ENCODE assay signal across 8 mouse cellular contexts in the genomic region with DNA sequence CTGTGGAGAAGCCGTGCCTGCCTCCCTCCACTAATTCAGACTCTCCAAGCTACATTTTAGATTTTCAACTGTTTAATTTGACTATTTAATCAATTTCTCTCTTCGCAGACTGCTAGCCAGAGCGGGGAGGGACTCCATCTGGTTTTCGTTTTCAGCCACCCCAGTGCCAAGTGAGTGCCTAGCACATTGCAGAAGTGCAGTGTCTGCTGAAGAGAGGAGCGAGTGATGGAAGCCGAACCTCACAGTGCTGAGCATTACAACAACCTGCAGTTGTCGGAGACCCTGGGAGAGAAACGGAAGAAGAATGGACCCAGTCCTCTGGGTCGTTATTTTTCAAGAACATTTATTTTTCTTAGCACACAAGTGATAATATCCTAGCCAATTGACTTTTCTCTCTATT. TPM values are rescaled to one million over a fixed set of nuclear protein-coding genes. Genes with fewer than 3 reads are reported as not detected.
DNase-seq lines count a peak whose midpoint lies in the region; ATAC-seq lines count a peak whose summit lies in the region.

No protein-coding gene starts in this region.

- H3K36me3 ChIP-seq in liver, embryonic 11.5 days (ENCODE audit: control insufficient read depth, insufficient read depth, low read length), result no peaks in the 10 kb centered on the region
- H3K36me3 ChIP-seq in heart, embryonic 13.5 days, result no peaks in the 10 kb centered on the region
- no peaks in the 10 kb centered on the region for H3K36me3 ChIP-seq in midbrain, embryonic 15.5 days (replicated peaks)
- H3K36me3 ChIP-seq in liver, embryonic 12.5 days, result no peaks in the 10 kb centered on the region

- no peaks in the 10 kb centered on the region for H3K4me1 ChIP-seq in liver, embryonic 11.5 days (replicated peaks; ENCODE audit: control insufficient read depth, insufficient read depth, low read length)
- peaks cover 32% of the 10 kb centered on the region for H3K4me1 ChIP-seq in heart, embryonic 13.5 days
- H3K4me1 ChIP-seq in midbrain, embryonic 15.5 days, result no peaks in the 10 kb centered on the region
- H3K4me1 ChIP-seq in liver, embryonic 12.5 days, result no peaks in the 10 kb centered on the region

- no peak overlapping the region for H3K9ac ChIP-seq in liver, embryonic 11.5 days (ENCODE audit: low read depth, low read length)
- H3K9ac ChIP-seq in heart, embryonic 13.5 days, result peak overlapping the region; percentile 44; the same call in 1 of the 2 replicates
- H3K9ac ChIP-seq in midbrain, embryonic 15.5 days, result no peak overlapping the region
- no peak overlapping the region for H3K9ac ChIP-seq in liver, embryonic 12.5 days

- H3K4me3 ChIP-seq in liver, embryonic 11.5 days (ENCODE audit: low read depth, low read length), result no peak overlapping the region
- peak overlapping the region; percentile 12; the same call in 1 of the 2 replicates for H3K4me3 ChIP-seq in heart, embryonic 13.5 days
- no peak overlapping the region for H3K4me3 ChIP-seq in midbrain, embryonic 15.5 days
- H3K4me3 ChIP-seq in liver, embryonic 12.5 days, result no peak overlapping the region

- 59% methylated on average over 9 of the region's 9 CpGs for WGBS in liver, embryonic 11.5 days
- 28% methylated on average over 9 of the region's 9 CpGs for WGBS in heart, embryonic 13.5 days
- 74% methylated on average over 9 of the region's 9 CpGs for WGBS in midbrain, embryonic 15.5 days
- WGBS in liver, embryonic 12.5 days (ENCODE audit: insufficient replicate concordance), result 58% methylated on average over 9 of the region's 9 CpGs

- H3K4me2 ChIP-seq in liver, embryonic 11.5 days, result no peak overlapping the region
- peak overlapping the region; percentile 49 for H3K4me2 ChIP-seq in heart, embryonic 13.5 days
- no peak overlapping the region for H3K4me2 ChIP-seq in midbrain, embryonic 15.5 days
- H3K4me2 ChIP-seq in liver, embryonic 12.5 days, result no peak overlapping the region

- intact Hi-C loops in left cerebral cortex, postnatal 10 days (cut with DNase I), result no loop called here

- H3K27me3 ChIP-seq in liver, embryonic 11.5 days (replicated peaks; ENCODE audit: control insufficient read depth, insufficient read depth, low read length), result no peaks in the 10 kb centered on the region
- H3K27me3 ChIP-seq in heart, embryonic 13.5 days (replicated peaks), result no peaks in the 10 kb centered on the region
- H3K27me3 ChIP-seq in midbrain, embryonic 15.5 days (replicated peaks), result no peaks in the 10 kb centered on the region
- H3K27me3 ChIP-seq in liver, embryonic 12.5 days (replicated peaks), result no peaks in the 10 kb centered on the region

- DNase-seq in liver, result peak; percentile 5
- DNase-seq in liver, embryonic 11.5 days (ENCODE audit: low spot score), result no peak
- DNase-seq in left cerebral cortex, postnatal 10 days (ENCODE audit: extremely low spot score in 1 of 2, low spot score in 2 of 2), result peak; percentile 19 to 34
- peak; percentile 34 for DNase-seq in right cerebral cortex, postnatal 4 days

- no peaks in the 10 kb centered on the region for H3K9me3 ChIP-seq in liver, embryonic 11.5 days (ENCODE audit: control insufficient read depth, low read length)
- H3K9me3 ChIP-seq in heart, embryonic 13.5 days, result no peaks in the 10 kb centered on the region
- no peaks in the 10 kb centered on the region for H3K9me3 ChIP-seq in midbrain, embryonic 15.5 days
- H3K9me3 ChIP-seq in liver, embryonic 12.5 days (replicated peaks), result no peaks in the 10 kb centered on the region

- H3K27ac ChIP-seq in liver, embryonic 11.5 days (ENCODE audit: low read depth, low read length), result no peak overlapping the region
- H3K27ac ChIP-seq in heart, embryonic 13.5 days (replicated peaks), result peak overlapping the region; percentile 58
- H3K27ac ChIP-seq in midbrain, embryonic 15.5 days, result no peak overlapping the region
- no peak overlapping the region for H3K27ac ChIP-seq in liver, embryonic 12.5 days

- ATAC-seq in liver, embryonic 11.5 days (replicated peaks; ENCODE audit: low FRiP score), result no peak
- ATAC-seq in heart, embryonic 13.5 days (ENCODE audit: extremely low read depth, insufficient number of reproducible peaks, low FRiP score, low TSS enrichment), result no peak
- no peak for ATAC-seq in midbrain, embryonic 15.5 days (replicated peaks)
- ATAC-seq in liver, embryonic 12.5 days, result no peak
- no peak for ATAC-seq in megakaryocyte-erythroid progenitor cell, adult 5-6 weeks (replicated peaks; ENCODE audit: low FRiP score, low TSS enrichment, poor library complexity, severe bottlenecking)

RNA-seq across cellular contexts. Expression of a gene that starts 59.6 kb away (rescaled TPM):
- polyA plus RNA-seq in liver, embryonic 11.5 days (2014; fragmentation: Nextera tagmentation; extraction: Ambion mirVana), result 9.9 and 11.0 TPM in 2 replicates
- 18.7 and 19.0 TPM in 2 replicates for polyA plus RNA-seq in heart, embryonic 13.5 days (2015; fragmentation: Nextera tagmentation; extraction: Ambion mirVana)
- total RNA-seq in left cerebral cortex, postnatal 10 days (2021), result 1 to 10 TPM; 6.2 to 7.2 TPM
- 1.8 and 2.0 TPM in 2 replicates for polyA plus RNA-seq in midbrain, embryonic 15.5 days (2015; fragmentation: Nextera tagmentation; extraction: Ambion mirVana)
- 4.8 and 5.3 TPM in 2 replicates for polyA plus RNA-seq in liver, embryonic 12.5 days (2016; fragmentation: Nextera tagmentation; extraction: Ambion mirVana)
- 0.02 TPM in 1 of 2 replicates, not detected in the other for total RNA-seq in megakaryocyte-erythroid progenitor cell, adult 5-6 weeks (2014; fragmentation: Nextera tagmentation)
- total RNA-seq in megakaryocyte-erythroid progenitor cell, adult 5-6 weeks (2017), result not detected in 2 replicates
